Mouse (Mus musculus): ENCODE results near the gene Slco2b1. TPM values are rescaled to one million over a fixed set of nuclear protein-coding genes. Genes with fewer than 3 reads are reported as not detected.
"Not testable (repeated sequence)": the region's sequence is repeated elsewhere in the genome, so short reads cannot be mapped to it uniquely, and the experiment has no call there.

Gene Slco2b1
- polyA plus RNA-seq, 1 experiment from 2014 or later, result 1.3 TPM

DNA sequence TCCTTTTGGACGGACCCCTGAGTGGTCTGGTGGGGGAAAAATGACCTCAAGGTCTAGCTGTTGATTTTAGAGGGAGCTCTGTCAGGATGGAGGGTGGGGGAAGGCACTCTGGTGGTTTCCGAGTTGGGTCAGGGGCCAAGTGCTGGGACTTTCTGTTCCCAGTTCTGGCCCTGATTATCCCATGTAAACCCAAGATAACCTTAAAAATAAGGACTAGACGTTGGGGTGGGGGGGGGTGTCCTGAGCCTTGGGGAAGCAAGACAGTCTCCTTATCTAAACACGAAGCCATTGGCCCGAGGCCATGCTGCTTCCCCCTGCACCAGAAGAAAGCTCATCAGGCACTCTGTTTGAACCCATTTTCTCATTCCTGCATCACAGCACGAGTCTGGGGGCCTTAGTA, 8.9 kb downstream of the Slco2b1 start:
- Histone ChIP-seq H3K4me2 (ENCODE audit: low read length) (no peak overlapping the region), H3K36me3 (ENCODE audit: control insufficient read depth, insufficient read depth, low read length) (no peaks in the 10 kb centered on the region), H3K4me1 (ENCODE audit: control insufficient read depth in 2 of 2, insufficient read depth in 2 of 2, low read length in 2 of 2) (peaks cover 5 to 9% of the 10 kb centered on the region in 2 experiments; a peak in 2 of 4 replicates), H3K4me3 (ENCODE audit: control insufficient read depth in 1 of 2, insufficient read depth in 1 of 2, low read depth in 1 of 2, low read length in 2 of 2) (no peak overlapping the region), H3K27me3 (ENCODE audit: control insufficient read depth, insufficient read depth, low read length) (peaks cover 6% of the 10 kb centered on the region; the same call in 1 of the 2 replicates), H3K9ac (ENCODE audit: low read length) (no peak overlapping the region), H3K27ac (replicated peaks in 1 of 2; ENCODE audit: control insufficient read depth in 1 of 2, insufficient read depth in 1 of 2, low read depth in 2 of 2, low read length in 2 of 2) (no peak overlapping the region), H3K9me3 (ENCODE audit: control insufficient read depth, low read length) (no peaks in the 10 kb centered on the region)
- WGBS, result 29% methylated on average over 6 of the region's 6 CpGs
- no peak for ATAC-seq (ENCODE audit: insufficient number of reproducible peaks, insufficient read depth, low FRiP score, low read depth)

DNA sequence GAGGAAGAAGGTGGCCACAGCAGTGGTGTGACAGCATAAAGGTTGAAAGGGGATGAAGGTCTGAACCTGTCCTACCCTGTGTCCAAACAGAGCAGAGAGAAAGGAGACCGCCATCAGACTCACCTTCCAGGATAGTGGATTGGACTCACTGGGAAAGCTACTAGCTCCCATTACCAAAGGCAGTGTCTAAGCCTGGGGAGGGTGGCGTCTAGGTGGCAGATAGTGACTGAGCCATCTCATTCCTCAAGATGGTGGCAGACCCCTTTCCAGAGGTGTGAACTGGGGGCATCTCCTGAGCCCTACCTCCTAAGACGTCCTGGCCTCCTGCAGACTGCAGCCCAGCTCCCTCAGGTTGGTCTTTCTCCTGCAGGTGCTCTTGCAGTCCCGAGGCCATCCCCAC, 10.5 kb downstream of the Slco2b1 start:
- no peak for ATAC-seq (ENCODE audit: insufficient number of reproducible peaks, insufficient read depth, low FRiP score, low read depth)
- Histone ChIP-seq H3K4me2 (ENCODE audit: low read length) (no peak overlapping the region), H3K36me3 (ENCODE audit: control insufficient read depth, insufficient read depth, low read length) (no peaks in the 10 kb centered on the region), H3K9ac (ENCODE audit: low read length) (no peak overlapping the region), H3K4me3 (ENCODE audit: control insufficient read depth in 1 of 2, insufficient read depth in 1 of 2, low read depth in 1 of 2, low read length in 2 of 2) (no peak overlapping the region), H3K27ac (replicated peaks in 1 of 2; ENCODE audit: control insufficient read depth in 1 of 2, insufficient read depth in 1 of 2, low read depth in 2 of 2, low read length in 2 of 2) (no peak overlapping the region), H3K4me1 (ENCODE audit: control insufficient read depth in 2 of 2, insufficient read depth in 2 of 2, low read length in 2 of 2) (peaks cover 0 to 4% of the 10 kb centered on the region in 2 experiments; a peak in 1 of 4 replicates), H3K9me3 (ENCODE audit: control insufficient read depth, low read length) (no peaks in the 10 kb centered on the region), H3K27me3 (ENCODE audit: control insufficient read depth, insufficient read depth, low read length) (peaks cover 6% of the 10 kb centered on the region; the same call in 1 of the 2 replicates)
- 52% methylated on average over 4 of the region's 4 CpGs for WGBS

DNA sequence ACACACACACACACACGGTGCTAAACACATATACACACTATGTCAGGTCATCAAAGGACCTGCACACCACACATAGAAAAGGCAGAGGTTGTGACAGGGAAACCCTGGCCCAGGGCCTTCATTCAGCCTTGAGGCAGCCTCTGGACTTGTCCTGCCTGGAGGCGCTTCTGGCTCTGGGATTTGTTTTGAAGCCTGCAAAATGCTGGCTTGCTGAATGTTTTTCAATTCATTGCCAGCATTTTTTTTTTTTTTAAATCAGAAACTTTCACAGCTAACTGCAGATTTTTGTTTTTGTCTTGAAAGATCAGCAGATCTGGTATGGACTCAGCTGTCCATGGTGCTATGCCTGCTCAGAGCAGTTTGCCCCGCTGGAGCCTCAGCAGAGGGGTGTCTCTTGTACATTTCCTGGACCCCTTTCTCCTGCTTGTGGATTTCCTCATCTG, 11.4 kb downstream of the Slco2b1 start:
- Histone ChIP-seq H3K9ac (ENCODE audit: low read length) (no peak overlapping the region), H3K4me2 (ENCODE audit: low read length) (no peak overlapping the region), H3K9me3 (ENCODE audit: control insufficient read depth, low read length) (no peaks in the 10 kb centered on the region), H3K4me3 (ENCODE audit: control insufficient read depth in 1 of 2, insufficient read depth in 1 of 2, low read depth in 1 of 2, low read length in 2 of 2) (no peak overlapping the region), H3K4me1 (ENCODE audit: control insufficient read depth in 2 of 2, insufficient read depth in 2 of 2, low read length in 2 of 2) (peaks cover 0 to 4% of the 10 kb centered on the region in 2 experiments; a peak in 1 of 4 replicates), H3K36me3 (ENCODE audit: control insufficient read depth, insufficient read depth, low read length) (no peaks in the 10 kb centered on the region), H3K27me3 (ENCODE audit: control insufficient read depth, insufficient read depth, low read length) (peaks cover 6% of the 10 kb centered on the region; the same call in 1 of the 2 replicates), H3K27ac (replicated peaks in 1 of 2; ENCODE audit: control insufficient read depth in 1 of 2, insufficient read depth in 1 of 2, low read depth in 2 of 2, low read length in 2 of 2) (no peak overlapping the region)
- WGBS, result 69% methylated on average over 3 of the region's 3 CpGs
- ATAC-seq (ENCODE audit: insufficient number of reproducible peaks, insufficient read depth, low FRiP score, low read depth), result no peak

DNA sequence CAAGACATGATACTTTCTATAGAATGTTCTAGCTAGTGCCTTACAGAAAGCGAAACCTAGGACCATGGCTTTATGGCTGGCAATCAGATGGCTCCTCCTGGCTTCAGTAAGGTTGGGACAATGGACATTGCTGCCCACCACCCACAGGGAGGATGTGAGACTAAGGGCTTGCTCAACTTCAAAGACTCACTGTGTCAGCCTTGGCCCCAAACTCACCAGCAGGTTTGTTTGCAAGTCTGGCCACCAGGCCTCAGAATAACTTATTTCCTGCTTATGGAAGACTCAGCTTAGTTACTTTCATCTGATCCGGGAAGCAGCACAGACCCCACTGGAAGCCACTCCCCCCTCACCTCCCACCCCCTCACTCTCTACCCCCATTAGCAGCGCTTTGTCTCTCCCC, 12.0 kb downstream of the Slco2b1 start:
- WGBS, result 55% methylated on average over 3 of the region's 3 CpGs
- no peak for ATAC-seq (ENCODE audit: insufficient number of reproducible peaks, insufficient read depth, low FRiP score, low read depth)

DNA sequence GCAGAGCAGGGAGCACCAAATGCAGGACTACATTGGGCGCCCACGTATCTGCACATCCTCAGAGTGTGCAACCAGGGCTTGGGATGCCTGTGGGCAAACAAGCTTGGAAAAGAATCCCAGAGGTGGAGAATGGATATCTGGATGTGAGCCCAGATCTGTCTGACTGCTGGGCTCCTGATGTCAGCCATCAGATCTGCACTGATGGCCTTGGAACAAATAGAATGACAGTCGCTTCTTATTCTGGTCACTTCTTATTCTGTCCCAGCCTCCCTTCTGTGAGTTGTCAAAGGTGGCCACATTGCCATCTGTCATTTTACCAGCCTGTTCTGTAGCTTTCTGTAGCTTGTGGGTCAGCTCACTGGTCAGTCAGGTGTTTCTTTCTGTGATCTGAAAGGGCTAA, 12.6 kb downstream of the Slco2b1 start:
- H3K4me1 ChIP-seq (ENCODE audit: control insufficient read depth in 2 of 2, insufficient read depth in 2 of 2, low read length in 2 of 2), result peaks cover 0 to 4% of the 10 kb centered on the region in 2 experiments; a peak in 1 of 4 replicates
- no peak overlapping the region for H3K4me3 ChIP-seq (ENCODE audit: control insufficient read depth in 1 of 2, insufficient read depth in 1 of 2, low read depth in 1 of 2, low read length in 2 of 2)
- H3K9ac ChIP-seq (ENCODE audit: low read length), result no peak overlapping the region
- H3K9me3 ChIP-seq (ENCODE audit: control insufficient read depth, low read length), result no peaks in the 10 kb centered on the region
- no peak overlapping the region for H3K27ac ChIP-seq (replicated peaks in 1 of 2; ENCODE audit: control insufficient read depth in 1 of 2, insufficient read depth in 1 of 2, low read depth in 2 of 2, low read length in 2 of 2)
- no peak for ATAC-seq (ENCODE audit: insufficient number of reproducible peaks, insufficient read depth, low FRiP score, low read depth)
- H3K4me2 ChIP-seq (ENCODE audit: low read length), result no peak overlapping the region
- H3K36me3 ChIP-seq (ENCODE audit: control insufficient read depth, insufficient read depth, low read length), result no peaks in the 10 kb centered on the region
- WGBS, result 77% methylated on average over 3 of the region's 3 CpGs
- H3K27me3 ChIP-seq (ENCODE audit: control insufficient read depth, insufficient read depth, low read length), result peaks cover 6% of the 10 kb centered on the region; the same call in 1 of the 2 replicates

More for the DNA sequence above, 12.0 kb downstream of the Slco2b1 start:
- Histone ChIP-seq H3K27ac (replicated peaks in 1 of 2; ENCODE audit: control insufficient read depth in 1 of 2, insufficient read depth in 1 of 2, low read depth in 2 of 2, low read length in 2 of 2) (no peak overlapping the region), H3K4me2 (ENCODE audit: low read length) (no peak overlapping the region), H3K9ac (ENCODE audit: low read length) (no peak overlapping the region), H3K4me3 (ENCODE audit: control insufficient read depth in 1 of 2, insufficient read depth in 1 of 2, low read depth in 1 of 2, low read length in 2 of 2) (no peak overlapping the region), H3K27me3 (ENCODE audit: control insufficient read depth, insufficient read depth, low read length) (peaks cover 6% of the 10 kb centered on the region; the same call in 1 of the 2 replicates), H3K9me3 (ENCODE audit: control insufficient read depth, low read length) (no peaks in the 10 kb centered on the region), H3K36me3 (ENCODE audit: control insufficient read depth, insufficient read depth, low read length) (no peaks in the 10 kb centered on the region), H3K4me1 (ENCODE audit: control insufficient read depth in 2 of 2, insufficient read depth in 2 of 2, low read length in 2 of 2) (peaks cover 0 to 4% of the 10 kb centered on the region in 2 experiments; a peak in 1 of 4 replicates)

DNA sequence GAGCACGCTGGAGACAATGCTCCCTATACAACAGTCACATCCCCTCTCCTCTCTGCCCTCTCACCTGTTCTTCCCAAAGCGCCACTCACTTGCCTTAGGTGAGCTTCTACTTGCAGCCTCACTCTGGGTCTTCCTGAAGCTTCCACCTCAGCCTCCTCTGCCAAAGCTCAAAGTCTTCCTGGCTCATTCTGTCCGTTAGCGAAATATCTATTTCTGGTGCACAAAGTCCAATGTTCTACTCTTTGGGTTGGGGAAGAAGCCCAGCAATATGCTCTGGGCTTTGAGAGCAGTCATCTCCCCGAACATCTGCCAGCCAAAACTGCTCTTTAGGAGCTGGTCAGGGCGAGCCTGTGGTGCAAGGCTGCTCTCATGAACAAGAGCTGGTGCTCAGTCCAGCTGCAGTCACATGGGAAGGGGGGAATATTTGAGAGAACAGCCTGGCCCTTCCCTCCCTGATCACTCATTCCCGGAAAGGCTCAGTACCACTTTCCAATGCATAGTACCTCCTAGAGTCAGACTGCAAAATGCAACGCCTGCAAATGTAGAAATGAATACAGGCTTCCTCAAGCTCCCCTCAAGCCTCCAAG, 15.6 kb downstream of the Slco2b1 start:
- Histone ChIP-seq H3K27me3 (ENCODE audit: control insufficient read depth, insufficient read depth, low read length) (peaks cover 2% of the 10 kb centered on the region; the same call in 1 of the 2 replicates), H3K9ac (ENCODE audit: low read length) (no peak overlapping the region), H3K36me3 (ENCODE audit: control insufficient read depth, insufficient read depth, low read length) (no peaks in the 10 kb centered on the region), H3K9me3 (ENCODE audit: control insufficient read depth, low read length) (no peaks in the 10 kb centered on the region), H3K4me2 (ENCODE audit: low read length) (no peak overlapping the region), H3K27ac (replicated peaks in 1 of 2; ENCODE audit: control insufficient read depth in 1 of 2, insufficient read depth in 1 of 2, low read depth in 2 of 2, low read length in 2 of 2) (no peak overlapping the region), H3K4me3 (ENCODE audit: control insufficient read depth in 1 of 2, insufficient read depth in 1 of 2, low read depth in 1 of 2, low read length in 2 of 2) (no peak overlapping the region), H3K4me1 (ENCODE audit: control insufficient read depth in 2 of 2, insufficient read depth in 2 of 2, low read length in 2 of 2) (peaks cover 0 to 2% of the 10 kb centered on the region in 2 experiments; a peak in 1 of 4 replicates)
- 75% methylated on average over 8 of the region's 8 CpGs for WGBS
- no peak for ATAC-seq (ENCODE audit: insufficient number of reproducible peaks, insufficient read depth, low FRiP score, low read depth)

DNA sequence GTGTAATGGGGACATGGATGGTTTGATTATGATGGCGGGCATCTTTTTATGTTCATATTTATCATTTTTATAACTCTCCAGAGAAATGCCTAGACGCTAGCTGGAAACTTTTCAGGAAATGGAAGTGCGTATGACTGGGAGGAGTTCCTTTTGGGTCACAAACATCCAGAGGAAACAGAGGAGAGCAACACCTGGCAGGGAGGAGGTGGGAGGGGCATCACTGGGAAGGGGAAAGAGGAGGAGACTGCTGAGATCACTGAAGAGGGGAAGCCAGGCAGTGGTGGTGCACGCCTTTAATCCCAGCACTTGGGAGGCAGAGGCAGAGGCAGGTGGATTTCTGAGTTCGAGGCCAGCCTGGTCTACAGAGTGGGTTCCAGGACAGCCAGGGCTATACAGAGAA, 16.7 kb downstream of the Slco2b1 start:
- not testable (repeated sequence) for H3K4me3 ChIP-seq (ENCODE audit: control insufficient read depth in 1 of 2, insufficient read depth in 1 of 2, low read depth in 1 of 2, low read length in 2 of 2); H3K36me3 ChIP-seq (ENCODE audit: control insufficient read depth, insufficient read depth, low read length); H3K4me1 ChIP-seq (ENCODE audit: control insufficient read depth in 2 of 2, insufficient read depth in 2 of 2, low read length in 2 of 2); H3K9ac ChIP-seq (ENCODE audit: low read length); H3K27me3 ChIP-seq (ENCODE audit: control insufficient read depth, insufficient read depth, low read length); ATAC-seq (ENCODE audit: insufficient number of reproducible peaks, insufficient read depth, low FRiP score, low read depth); H3K4me2 ChIP-seq (ENCODE audit: low read length); H3K9me3 ChIP-seq (ENCODE audit: control insufficient read depth, low read length); H3K27ac ChIP-seq (replicated peaks in 1 of 2; ENCODE audit: control insufficient read depth in 1 of 2, insufficient read depth in 1 of 2, low read depth in 2 of 2, low read length in 2 of 2)
- WGBS, result 72% methylated on average over 5 of the region's 5 CpGs

DNA sequence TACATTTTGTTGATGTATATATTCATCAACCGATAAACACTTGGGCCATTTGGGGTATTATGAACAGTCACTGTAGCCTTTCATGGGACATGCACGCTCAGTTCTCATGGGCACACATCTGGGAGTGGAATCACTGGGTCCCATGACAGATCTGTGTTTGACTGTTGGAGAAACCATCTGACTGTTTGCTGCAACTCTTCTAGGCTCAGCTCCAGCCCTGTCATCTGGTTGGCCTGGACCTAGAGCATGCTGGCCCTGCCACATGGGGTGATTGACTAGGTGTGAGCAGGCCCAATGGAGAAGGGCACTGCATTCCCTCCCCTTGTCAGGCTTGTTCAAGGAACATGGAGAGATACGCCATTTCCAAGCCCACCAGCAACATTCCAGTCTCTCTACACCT, 17.2 kb downstream of the Slco2b1 start:
- Histone ChIP-seq H3K27ac (replicated peaks in 1 of 2; ENCODE audit: control insufficient read depth in 1 of 2, insufficient read depth in 1 of 2, low read depth in 2 of 2, low read length in 2 of 2) (no peak overlapping the region), H3K9ac (ENCODE audit: low read length) (no peak overlapping the region), H3K9me3 (ENCODE audit: control insufficient read depth, low read length) (no peaks in the 10 kb centered on the region), H3K4me2 (ENCODE audit: low read length) (no peak overlapping the region), H3K4me3 (ENCODE audit: control insufficient read depth in 1 of 2, insufficient read depth in 1 of 2, low read depth in 1 of 2, low read length in 2 of 2) (no peak overlapping the region), H3K4me1 (ENCODE audit: control insufficient read depth in 2 of 2, insufficient read depth in 2 of 2, low read length in 2 of 2) (peaks cover 0 to 5% of the 10 kb centered on the region in 2 experiments; a peak in 2 of 4 replicates), H3K36me3 (ENCODE audit: control insufficient read depth, insufficient read depth, low read length) (no peaks in the 10 kb centered on the region), H3K27me3 (ENCODE audit: control insufficient read depth, insufficient read depth, low read length) (no peaks in the 10 kb centered on the region)
- WGBS, result 77% methylated on average over 3 of the region's 3 CpGs
- ATAC-seq (ENCODE audit: insufficient number of reproducible peaks, insufficient read depth, low FRiP score, low read depth), result no peak

Data from heart, embryonic 14.5 days (tissue).